Mouse (Mus musculus) cortical plate, adult 2 months (tissue): ENCODE measurements at regions not wholly inside any gene's neighbourhood (a gene's known extent, or its start where the extent isn't known, plus 50 kb on each side); places are given as distances from the start of the nearest gene placed in this dataset.

Experiments
- H3K27ac ChIP-seq: fragments of 200-500 bp; 2 replicates; pipeline ENCODE4 v1.5.1; 2012; ENCODE audit warnings: low read length, control low read depth, inconsistent platforms; ENCODE audit not compliant: insufficient read depth
- H3K4me1 ChIP-seq: fragments of 200-500 bp; 2 replicates; pipeline ENCODE4 v1.6.1; 2011; ENCODE audit warnings: low read length; ENCODE audit not compliant: control insufficient read depth, insufficient read depth
- H3K4me3 ChIP-seq: fragments of 200-500 bp; 2 replicates; pipeline ENCODE4 v1.5.1; 2011; ENCODE audit warnings: mild to moderate bottlenecking, low read length, control low read depth; ENCODE audit not compliant: insufficient read depth
- CTCF ChIP-seq: fragments of 200-500 bp; IDR thresholded peaks from 2 replicates; pipeline ENCODE4 v1.5.1; 2011; ENCODE audit warnings: mild to moderate bottlenecking, control low read depth, low read length; ENCODE audit not compliant: insufficient read depth; ENCODE audit errors: extremely low read depth
- POLR2A ChIP-seq: fragments of 200-500 bp; IDR thresholded peaks from 2 replicates; pipeline ENCODE4 v1.6.1; 2011; ENCODE audit warnings: mild to moderate bottlenecking, low read length, control low read depth; ENCODE audit not compliant: insufficient read depth; ENCODE audit errors: extremely low read depth

DNA sequence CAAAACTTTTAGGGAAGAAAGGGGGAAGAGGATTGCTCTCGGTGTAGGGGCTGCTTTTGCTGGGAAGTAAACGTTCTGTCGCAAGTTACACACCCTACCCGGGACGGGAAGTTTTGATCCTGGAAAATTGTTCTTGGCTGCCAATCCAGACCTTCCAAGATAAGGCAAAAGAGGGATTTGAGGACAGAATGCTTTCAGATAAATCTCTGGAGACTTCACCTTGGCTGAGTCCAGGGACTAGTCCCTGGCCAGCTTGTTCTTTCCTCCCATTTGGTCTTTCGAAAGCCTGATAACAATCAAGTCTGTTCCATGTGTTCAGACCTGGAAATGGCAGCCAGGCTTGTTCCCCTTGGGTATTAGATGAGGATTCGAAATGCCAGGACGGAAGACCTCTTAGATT is 164.8 kb downstream of the Adamts15 start:
- Histone ChIP-seq H3K4me3 (no peak overlapping the region), H3K27ac (no peak overlapping the region), H3K4me1 (no peaks in the 10 kb centered on the region)
- TF ChIP-seq POLR2A (no peak), CTCF (no peak)

DNA sequence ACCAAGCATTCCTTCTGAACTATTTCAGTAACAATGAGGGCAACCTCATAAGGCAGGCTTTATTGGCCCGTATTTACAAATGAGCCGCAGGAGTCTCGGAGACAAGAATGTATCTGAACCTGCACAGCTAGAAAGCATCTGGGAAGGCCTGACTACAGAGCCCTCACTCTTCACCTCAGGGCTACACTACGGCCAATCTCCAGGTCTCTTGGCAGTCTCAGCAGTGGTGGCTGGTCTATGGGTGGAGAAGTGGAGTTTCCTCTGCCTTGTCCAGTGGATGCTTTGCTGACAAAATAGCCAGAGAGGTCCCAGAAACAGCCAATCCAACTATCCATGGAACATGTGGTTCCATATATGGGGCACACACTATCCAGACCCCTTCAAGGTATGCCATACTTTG is 165.5 kb downstream of the Adamts15 start:
- H3K4me1 ChIP-seq, result no peaks in the 10 kb centered on the region
- TF ChIP-seq CTCF (no peak), POLR2A (no peak)
- H3K27ac ChIP-seq, result no peak overlapping the region
- H3K4me3 ChIP-seq, result no peak overlapping the region

DNA sequence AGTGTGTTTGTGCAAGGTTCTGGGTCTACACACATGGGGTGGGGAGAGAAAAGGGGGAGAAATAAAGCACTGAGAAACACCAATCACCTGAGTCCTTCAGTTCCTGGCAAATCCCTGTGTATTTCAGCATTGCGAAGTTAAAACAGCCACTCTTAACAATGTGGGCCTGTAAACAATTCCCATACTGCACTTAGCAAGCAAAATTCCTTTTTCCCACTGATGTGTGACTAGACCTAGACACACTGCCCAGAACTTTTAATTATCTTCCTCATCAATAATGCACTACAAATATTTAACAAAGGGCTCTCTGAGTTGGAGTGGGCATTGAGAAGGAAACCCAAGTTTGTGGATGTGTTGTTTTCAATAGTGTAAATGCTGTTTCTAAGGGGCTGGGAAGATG is 166.7 kb downstream of the Adamts15 start:
- Histone ChIP-seq H3K4me1 (no peaks in the 10 kb centered on the region), H3K27ac (no peak overlapping the region), H3K4me3 (no peak overlapping the region)
- TF ChIP-seq POLR2A (no peak), CTCF (no peak)

DNA sequence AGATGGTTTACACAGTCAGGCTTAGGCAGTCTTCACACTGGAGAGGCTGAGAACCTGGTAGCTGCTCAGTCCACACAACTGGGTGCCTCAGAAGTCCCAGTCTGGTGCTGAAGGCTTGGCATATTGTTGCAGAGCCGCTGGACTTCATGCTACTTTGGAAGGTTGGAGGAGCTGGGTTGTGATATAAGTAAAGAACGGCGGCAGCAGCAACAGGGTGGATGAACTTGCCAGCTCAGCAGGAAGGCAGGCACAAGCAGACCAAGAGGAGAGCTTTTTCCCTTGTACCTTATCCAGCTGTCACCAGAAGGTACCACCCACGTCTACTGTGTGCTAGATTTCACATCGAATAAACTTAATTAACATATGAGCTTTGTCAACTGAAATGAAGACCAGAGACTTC is 167.4 kb downstream of the Adamts15 start:
- no peak overlapping the region for H3K27ac ChIP-seq
- H3K4me3 ChIP-seq, result no peak overlapping the region
- no peaks in the 10 kb centered on the region for H3K4me1 ChIP-seq
- no peak for TF ChIP-seq POLR2A
- TF ChIP-seq CTCF, result no peak

DNA sequence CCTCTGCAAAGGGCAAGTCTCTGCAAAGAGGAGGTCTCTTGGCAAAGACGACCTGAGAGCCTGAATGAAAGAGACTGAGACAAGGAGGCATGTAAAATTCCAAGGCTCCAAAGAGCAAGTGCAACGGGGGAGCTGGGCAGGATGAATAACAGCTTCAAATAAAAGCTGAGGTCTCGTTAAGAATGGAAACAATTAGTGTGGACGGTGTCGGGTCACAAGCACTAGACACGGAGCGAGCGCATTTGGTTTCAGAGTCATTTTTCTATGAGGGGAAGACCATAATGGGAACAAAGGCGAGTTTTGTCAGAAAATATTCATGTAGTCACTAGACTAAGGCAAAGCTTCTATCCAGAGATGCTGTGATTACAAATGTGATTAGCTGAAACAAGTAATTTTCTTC is 178.8 kb downstream of the Adamts15 start:
- Histone ChIP-seq H3K4me3 (no peak overlapping the region), H3K4me1 (no peaks in the 10 kb centered on the region), H3K27ac (no peak overlapping the region)
- TF ChIP-seq POLR2A (no peak), CTCF (no peak)

DNA sequence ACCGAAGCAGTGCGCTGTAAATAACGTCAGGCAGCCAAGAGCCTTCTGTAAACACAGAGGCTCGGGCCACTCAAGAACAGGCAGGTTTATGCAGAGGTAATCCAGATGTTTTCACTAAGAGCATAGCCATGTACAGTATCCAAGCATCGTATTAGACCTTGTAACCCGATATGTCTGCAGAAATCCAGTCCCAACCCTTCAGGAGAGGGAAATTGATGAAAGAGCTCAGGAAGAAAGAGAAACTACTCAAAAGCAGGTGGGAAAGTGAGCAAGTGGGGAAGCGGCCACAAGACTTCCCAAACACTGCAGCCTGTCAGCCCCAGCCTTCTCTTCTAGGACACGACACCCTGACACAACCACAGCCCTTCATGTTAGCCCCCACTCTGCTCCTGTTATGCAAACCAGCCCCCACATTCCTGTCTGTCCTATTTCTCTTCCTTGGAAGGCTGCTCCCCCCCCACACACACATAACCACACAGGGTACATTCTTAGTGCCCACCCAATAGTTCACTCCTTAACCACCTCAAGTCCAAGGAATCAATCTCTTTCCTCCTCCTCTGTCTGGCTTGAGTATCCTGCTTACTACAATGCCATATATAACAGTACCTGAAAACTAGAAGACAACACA is 179.7 kb downstream of the Adamts15 start:
- no peak for TF ChIP-seq CTCF
- no peak for TF ChIP-seq POLR2A
- Histone ChIP-seq H3K4me1 (no peaks in the 10 kb centered on the region), H3K27ac (no peak overlapping the region), H3K4me3 (no peak overlapping the region)

DNA sequence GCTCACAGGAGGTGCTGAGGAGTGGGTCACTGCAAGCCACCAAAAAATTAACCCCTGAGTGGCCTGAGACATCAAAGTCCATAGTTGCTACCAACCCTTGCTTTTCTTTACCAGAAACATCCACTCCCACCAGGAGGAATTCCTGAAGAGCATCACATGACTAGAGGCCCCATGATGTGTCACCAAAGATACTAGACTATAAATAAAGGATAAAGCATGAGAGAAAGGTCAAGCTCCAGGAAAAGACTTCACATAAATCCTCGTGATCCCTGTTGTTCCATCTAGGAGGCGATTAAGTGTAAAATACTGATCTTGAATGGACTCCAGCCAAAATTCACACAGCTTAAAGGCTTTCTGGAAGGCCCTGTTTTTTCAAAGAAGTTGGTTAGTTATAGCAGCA is 190.6 kb downstream of the Adamts15 start:
- no peak overlapping the region for H3K4me3 ChIP-seq
- no peak overlapping the region for H3K27ac ChIP-seq
- TF ChIP-seq CTCF, result no peak
- TF ChIP-seq POLR2A, result no peak
- H3K4me1 ChIP-seq, result no peaks in the 10 kb centered on the region

DNA sequence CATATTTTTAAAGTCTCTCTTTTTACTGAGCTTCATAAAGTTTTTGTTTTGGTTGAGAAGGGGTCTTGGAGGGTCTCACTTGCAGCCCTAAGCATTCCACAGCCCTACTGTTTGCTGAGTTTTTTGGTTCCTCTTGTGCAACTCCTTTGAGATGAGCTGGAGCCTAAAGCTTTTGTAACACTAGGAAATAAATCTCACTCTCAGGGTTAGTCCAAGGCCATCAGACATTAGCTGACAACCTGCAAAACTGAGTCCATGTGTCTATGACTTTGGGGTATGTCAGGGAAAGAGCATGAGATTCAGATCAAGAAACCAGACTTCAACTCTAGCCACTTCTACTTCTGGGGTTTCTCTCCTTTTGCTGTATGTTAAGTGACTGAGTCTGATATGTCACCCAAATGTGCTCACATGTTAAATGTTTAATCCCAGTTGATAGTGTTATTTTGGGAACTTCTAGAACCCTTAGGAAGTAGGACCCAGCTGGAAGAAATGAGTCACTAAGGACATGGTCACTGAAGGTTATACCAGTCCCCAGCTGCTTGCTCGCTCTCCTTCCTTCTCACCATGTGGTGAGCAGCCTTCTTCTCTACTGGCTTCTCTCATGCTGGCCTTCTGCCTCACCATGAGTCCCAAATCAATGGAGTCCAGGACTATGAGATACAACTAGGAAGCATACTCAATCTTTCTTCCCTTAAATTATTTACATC is 198.7 kb downstream of the Adamts15 start:
- Histone ChIP-seq H3K27ac (no peak overlapping the region), H3K4me1 (no peaks in the 10 kb centered on the region), H3K4me3 (no peak overlapping the region)
- TF ChIP-seq CTCF (no peak), POLR2A (no peak)

DNA sequence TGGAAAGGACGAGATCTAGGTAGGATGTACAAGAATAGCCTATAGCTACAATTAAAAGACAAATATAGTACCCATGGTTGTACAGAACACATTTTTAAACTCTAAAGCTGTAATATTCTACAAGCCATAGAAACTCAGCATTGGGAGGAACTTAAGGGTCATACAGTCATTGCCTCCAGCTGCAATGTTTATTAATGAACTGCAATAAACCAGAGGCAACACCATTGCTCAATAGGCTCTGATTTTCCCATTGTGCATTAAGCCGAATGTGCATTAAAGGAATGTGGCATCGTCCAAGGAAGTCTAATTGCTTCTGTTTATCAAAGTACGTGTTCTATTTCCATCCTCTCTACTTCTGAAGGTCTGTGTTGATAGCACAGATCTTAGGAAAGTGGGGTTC is 200.4 kb downstream of the Adamts15 start:
- TF ChIP-seq CTCF (no peak), POLR2A (no peak)
- no peak overlapping the region for H3K27ac ChIP-seq
- H3K4me3 ChIP-seq, result no peak overlapping the region
- H3K4me1 ChIP-seq, result no peaks in the 10 kb centered on the region

DNA sequence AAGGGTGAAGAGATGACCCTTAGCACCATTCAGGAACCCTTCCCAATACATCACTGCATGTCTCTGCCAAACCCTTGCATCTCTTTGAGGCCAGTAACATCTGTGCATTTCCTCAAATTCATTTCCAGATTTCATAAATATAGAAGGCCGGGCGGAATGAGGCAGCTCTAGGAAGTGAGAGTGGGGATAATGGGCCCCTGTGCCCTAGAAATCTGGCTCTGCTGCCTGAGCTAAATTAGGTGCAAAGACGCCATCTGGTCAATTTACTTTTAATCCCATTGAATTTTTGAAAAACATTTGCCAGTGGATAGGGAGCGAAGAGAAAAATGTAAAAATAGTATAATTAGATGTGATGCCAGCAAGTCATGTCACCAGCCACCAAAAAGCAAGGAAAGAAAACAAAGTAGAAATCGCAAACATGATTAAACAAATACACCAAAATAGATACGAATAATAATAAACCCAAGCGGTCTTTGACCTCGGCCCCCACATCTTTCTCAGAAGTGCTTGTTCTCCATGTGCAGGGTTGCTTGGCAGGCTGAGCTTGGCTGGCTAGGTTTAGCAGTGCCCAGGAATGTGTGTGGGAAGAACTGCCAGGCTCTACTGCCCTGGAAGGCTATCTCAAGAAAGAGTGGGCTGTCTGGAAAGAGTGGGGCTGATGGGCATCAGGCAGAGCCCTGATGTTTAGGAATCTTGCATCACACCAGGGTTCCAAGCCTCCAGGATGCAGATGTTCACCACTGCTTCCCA is 205.7 kb downstream of the Adamts15 start:
- Histone ChIP-seq H3K4me3 (no peak overlapping the region), H3K27ac (no peak overlapping the region), H3K4me1 (no peaks in the 10 kb centered on the region)
- TF ChIP-seq POLR2A (no peak), CTCF (no peak)
